Mouse (Mus musculus): ENCODE results near the gene Cdc26. TPM values are rescaled to one million over a fixed set of nuclear protein-coding genes. Genes with fewer than 3 reads are reported as not detected.

The Cdc26 gene
- total and polyA plus RNA-seq, 3 experiments: 80.4 to 81.4 TPM; not detected in 1

GRCm38 (mm10) chr4:62440544-62440943, 32.1 kb upstream of the Cdc26 start:
- no peaks in the 10 kb centered on the region for H3K36me3 ChIP-seq (ENCODE audit: control insufficient read depth in 1 of 2, insufficient read depth in 2 of 2, low read length in 2 of 2)
- no peak overlapping the region for H3K9ac ChIP-seq (ENCODE audit: control insufficient read depth, low read depth, low read length, poor library complexity, severe bottlenecking)
- TF ChIP-seq MYB (IDR thresholded peaks at IDR 0.05; ENCODE audit: low read depth, low read length): no peak
- no peak for TF ChIP-seq E2F4 (IDR thresholded peaks at IDR 0.05; ENCODE audit: borderline replicate concordance, low read depth, low read length)
- no peak for TF ChIP-seq CTCF (IDR thresholded peaks at IDR 0.05 in 2 of 3, conservative IDR thresholded peaks at IDR 0.05 in 1 of 3; ENCODE audit: control insufficient read depth in 1 of 3, insufficient read depth in 1 of 3, low read depth in 2 of 3, low read length in 3 of 3, poor library complexity in 1 of 3, severe bottlenecking in 1 of 3)
- TF ChIP-seq GABPA (IDR thresholded peaks at IDR 0.05; ENCODE audit: low read depth, low read length): no peak
- TF ChIP-seq MAZ (IDR thresholded peaks at IDR 0.05; ENCODE audit: low read depth, low read length): no peak
- TF ChIP-seq ZC3H11A (IDR thresholded peaks at IDR 0.05; ENCODE audit: low read depth, low read length): no peak
- TF ChIP-seq EP300 (IDR thresholded peaks at IDR 0.05; ENCODE audit: low read depth in 1 of 2, low read length in 2 of 2): no peak
- no peak for TF ChIP-seq USF2 (IDR thresholded peaks at IDR 0.05; ENCODE audit: borderline replicate concordance in 1 of 2, insufficient read depth in 1 of 2, low read depth in 1 of 2, low read length in 2 of 2)
- TF ChIP-seq JUND (IDR thresholded peaks at IDR 0.05; ENCODE audit: low read depth, low read length): no peak
- no peak for TF ChIP-seq TCF12 (IDR thresholded peaks at IDR 0.05; ENCODE audit: low read depth, low read length)
- no peak for TF ChIP-seq ZMIZ1 (IDR thresholded peaks at IDR 0.05; ENCODE audit: low read depth, low read length)
- no peak for TF ChIP-seq ZNF384 (IDR thresholded peaks at IDR 0.05; ENCODE audit: low read depth, low read length)
- TF ChIP-seq MAX (IDR thresholded peaks at IDR 0.05; ENCODE audit: low read length): no peak
- no peak for TF ChIP-seq ZKSCAN1 (IDR thresholded peaks at IDR 0.05; ENCODE audit: low read depth, low read length)
- no peak for TF ChIP-seq HCFC1 (IDR thresholded peaks at IDR 0.05; ENCODE audit: low read depth, low read length)
- TF ChIP-seq MAFK (IDR thresholded peaks at IDR 0.05; ENCODE audit: borderline replicate concordance, low read depth, low read length): no peak
- TF ChIP-seq USF1 (IDR thresholded peaks at IDR 0.05; ENCODE audit: low read depth, low read length): no peak

GRCm38 (mm10) chr4:62439793-62440192, 31.4 kb upstream of the Cdc26 start:
- no peaks in the 10 kb centered on the region for H3K27me3 ChIP-seq (ENCODE audit: control insufficient read depth in 1 of 2, insufficient read depth in 2 of 2, low read length in 2 of 2)

More at GRCm38 (mm10) chr4:62440544-62440943, 32.1 kb upstream of the Cdc26 start:
- Histone ChIP-seq H3K9me3 (replicated peaks; ENCODE audit: insufficient read depth, low read length) (no peaks in the 10 kb centered on the region), H3K27me3 (ENCODE audit: control insufficient read depth in 1 of 2, insufficient read depth in 2 of 2, low read length in 2 of 2) (no peaks in the 10 kb centered on the region), H3K4me3 (ENCODE audit: control insufficient read depth in 1 of 2, insufficient read depth in 1 of 2, low read depth in 2 of 2, low read length in 2 of 2) (no peak overlapping the region), H3K79me2 (ENCODE audit: control insufficient read depth, insufficient read depth, low read length, poor library complexity) (no peaks in the 10 kb centered on the region), H3K27ac (ENCODE audit: control insufficient read depth, low read depth, low read length) (no peak overlapping the region), H3K4me1 (ENCODE audit: control insufficient read depth in 1 of 2, insufficient read depth in 2 of 2, low read length in 2 of 2) (0 out of 4 replicates have a peak, but pooled peaks cover 0 to 3% of the 10 kb centered on the region in 2 experiments)
- DNase-seq (ENCODE audit: low read depth, low spot score): no peak

More at GRCm38 (mm10) chr4:62439793-62440192, 31.4 kb upstream of the Cdc26 start:
- Histone ChIP-seq H3K79me2 (ENCODE audit: control insufficient read depth, insufficient read depth, low read length, poor library complexity) (no peaks in the 10 kb centered on the region), H3K4me1 (ENCODE audit: control insufficient read depth in 1 of 2, insufficient read depth in 2 of 2, low read length in 2 of 2) (0 out of 4 replicates have a peak, but pooled peaks cover 0 to 3% of the 10 kb centered on the region in 2 experiments), H3K36me3 (ENCODE audit: control insufficient read depth in 1 of 2, insufficient read depth in 2 of 2, low read length in 2 of 2) (no peaks in the 10 kb centered on the region), H3K9me3 (replicated peaks; ENCODE audit: insufficient read depth, low read length) (no peaks in the 10 kb centered on the region), H3K4me3 (ENCODE audit: control insufficient read depth in 1 of 2, insufficient read depth in 1 of 2, low read depth in 2 of 2, low read length in 2 of 2) (no peak overlapping the region), H3K27ac (ENCODE audit: control insufficient read depth, low read depth, low read length) (no peak overlapping the region), H3K9ac (ENCODE audit: control insufficient read depth, low read depth, low read length, poor library complexity, severe bottlenecking) (no peak overlapping the region)
- DNase-seq (ENCODE audit: low read depth, low spot score): no peak
- no peak for TF ChIP-seq MAX (IDR thresholded peaks at IDR 0.05; ENCODE audit: low read length)
- TF ChIP-seq SMC3 (IDR thresholded peaks at IDR 0.05; ENCODE audit: low read depth, low read length): no peak
- no peak for TF ChIP-seq TCF12 (IDR thresholded peaks at IDR 0.05; ENCODE audit: low read depth, low read length)
- no peak for TF ChIP-seq MAZ (IDR thresholded peaks at IDR 0.05; ENCODE audit: low read depth, low read length)
- no peak for TF ChIP-seq TAL1 (IDR thresholded peaks at IDR 0.05; ENCODE audit: low read length)
- no peak for TF ChIP-seq RCOR1 (IDR thresholded peaks at IDR 0.05; ENCODE audit: low read depth, low read length)
- no peak for TF ChIP-seq POLR2AphosphoS5 (IDR thresholded peaks at IDR 0.05; ENCODE audit: borderline replicate concordance, low read depth, low read length)
- TF ChIP-seq NELFE (IDR thresholded peaks at IDR 0.05; ENCODE audit: low read depth, low read length): no peak
- TF ChIP-seq NRF1 (IDR thresholded peaks at IDR 0.05; ENCODE audit: insufficient read depth, low read depth, low read length, poor library complexity, severe bottlenecking): no peak
- TF ChIP-seq CHD2 (IDR thresholded peaks at IDR 0.05; ENCODE audit: low read length): no peak
- no peak for TF ChIP-seq MXI1 (IDR thresholded peaks at IDR 0.05; ENCODE audit: low read depth, low read length)
- TF ChIP-seq ZMIZ1 (IDR thresholded peaks at IDR 0.05; ENCODE audit: low read depth, low read length): no peak
- TF ChIP-seq MAFK (IDR thresholded peaks at IDR 0.05; ENCODE audit: borderline replicate concordance, low read depth, low read length): no peak
- no peak for TF ChIP-seq HCFC1 (IDR thresholded peaks at IDR 0.05; ENCODE audit: low read depth, low read length)
- no peak for TF ChIP-seq CHD1 (IDR thresholded peaks at IDR 0.05; ENCODE audit: low read depth, low read length)
- no peak for TF ChIP-seq ZNF384 (IDR thresholded peaks at IDR 0.05; ENCODE audit: low read depth, low read length)
- no peak for TF ChIP-seq POLR2A (IDR thresholded peaks at IDR 0.05; ENCODE audit: control insufficient read depth in 1 of 2, insufficient read depth in 1 of 2, low read depth in 1 of 2, low read length in 2 of 2, poor library complexity in 1 of 2)
- no peak for TF ChIP-seq POLR2AphosphoS2 (IDR thresholded peaks at IDR 0.05; ENCODE audit: low read length)
- no peak for TF ChIP-seq E2F4 (IDR thresholded peaks at IDR 0.05; ENCODE audit: borderline replicate concordance, low read depth, low read length)
- no peak for TF ChIP-seq ETS1 (IDR thresholded peaks at IDR 0.05; ENCODE audit: low read depth, low read length)
